Mouse (Mus musculus) kidney, embryonic 16.5 days (tissue): ENCODE data around the gene Cacna1c. TPM values are rescaled to one million over a fixed set of nuclear protein-coding genes. Genes with fewer than 3 reads are reported as not detected.
"Not testable (repeated sequence)": the region's sequence is repeated elsewhere in the genome, so short reads cannot be mapped to it uniquely, and the experiment has no call there.

Experiments
- ATAC-seq: fragments of 200-750 bp; cut with Nextera tagmentation; 2 replicates; pipeline ENCODE4 v1.8.0; 2017; ENCODE audit warnings: moderate TSS enrichment; ENCODE audit not compliant: low FRiP score, low TSS enrichment
- H3K27ac ChIP-seq: fragments of 300-500 bp; sonication (generic); 2 replicates; pipeline ENCODE4 v1.5.1; 2014; ENCODE audit warnings: low read length
- H3K27me3 ChIP-seq: fragments of 300-500 bp; sonication (generic); 2 replicates; pipeline ENCODE4 v1.6.1; 2014; ENCODE audit warnings: low read length, control low read depth, mixed read lengths; ENCODE audit not compliant: insufficient read depth
- H3K36me3 ChIP-seq: fragments of 300-500 bp; sonication (generic); 2 replicates; pipeline ENCODE4 v1.6.1; 2014; ENCODE audit warnings: low read length, control low read depth, mixed read lengths; ENCODE audit not compliant: insufficient read depth
- H3K4me1 ChIP-seq: fragments of 300-500 bp; sonication (generic); 2 replicates; pipeline ENCODE4 v1.6.1; 2014; ENCODE audit warnings: low read length, control low read depth, mixed read lengths; ENCODE audit not compliant: insufficient read depth
- H3K4me2 ChIP-seq: fragments of 300-500 bp; sonication (generic); replicated peaks from 2 replicates; pipeline ENCODE4 v1.6.1; 2014; ENCODE audit warnings: low read depth, low read length
- H3K4me3 ChIP-seq: fragments of 300-500 bp; sonication (generic); 2 replicates; pipeline ENCODE4 v1.5.1; 2014; ENCODE audit warnings: mild to moderate bottlenecking, low read length
- H3K9ac ChIP-seq: fragments of 300-500 bp; sonication (generic); replicated peaks from 2 replicates; pipeline ENCODE4 v1.6.1; 2014; ENCODE audit warnings: low read length
- H3K9me3 ChIP-seq: fragments of 300-500 bp; sonication (generic); 2 replicates; pipeline ENCODE4 v1.6.1; 2016; ENCODE audit warnings: low read length, control low read depth
- WGBS: fragments of 180-500 bp; shearing (Covaris S2); extraction: QIAGEN DNeasy Blood & Tissue Kit; methylation state at CpG from one replicate; pipeline ENCODE4 v1.1.7; 2014; 5-methylcytosine and 5-hydroxymethylcytosine counted together
- polyA plus RNA-seq: library from polyadenylated mRNA; unstranded; fragments of >200 nt; fragmentation: Nextera tagmentation; extraction: Ambion mirVana; gene quantifications from 2 replicates; pipeline ENCODE4 v1.2.1, GENCODE M21; 2015

Gene Cacna1c
- polyA plus RNA-seq, 1 experiment from 2014 or later: 1.4 TPM

GRCm38 (mm10) chr6:118605974-118606373 lies 590.2 kb downstream of the Cacna1c start:
- Histone ChIP-seq H3K4me2 (no peak overlapping the region), H3K27me3 (no peaks in the 10 kb centered on the region), H3K4me1 (no peaks in the 10 kb centered on the region), H3K9ac (no peak overlapping the region), H3K4me3 (no peak overlapping the region), H3K9me3 (no peaks in the 10 kb centered on the region), H3K36me3 (no peaks in the 10 kb centered on the region), H3K27ac (no peak overlapping the region)
- no peak for ATAC-seq
- 75% methylated on average over 7 of the region's 7 CpGs for WGBS

GRCm38 (mm10) chr6:118603825-118604224 lies 592.4 kb downstream of the Cacna1c start:
- no peaks in the 10 kb centered on the region for H3K4me1 ChIP-seq
- H3K4me3 ChIP-seq: no peak overlapping the region
- WGBS: 90% methylated on average over 7 of the region's 7 CpGs
- H3K27ac ChIP-seq: no peak overlapping the region
- H3K9me3 ChIP-seq: no peaks in the 10 kb centered on the region
- no peaks in the 10 kb centered on the region for H3K36me3 ChIP-seq
- ATAC-seq: no peak
- no peak overlapping the region for H3K9ac ChIP-seq
- H3K4me2 ChIP-seq: no peak overlapping the region
- H3K27me3 ChIP-seq: no peaks in the 10 kb centered on the region

- Histone ChIP-seq H3K4me2 (no peak overlapping the region), H3K4me1 (0 out of 2 replicates have a peak, but pooled peaks cover 11% of the 10 kb centered on the region), H3K36me3 (no peaks in the 10 kb centered on the region), H3K27me3 (peaks cover 7% of the 10 kb centered on the region; the same call in 1 of the 2 replicates), H3K27ac (no peak overlapping the region), H3K9ac (no peak overlapping the region), H3K4me3 (no peak overlapping the region), H3K9me3 (no peaks in the 10 kb centered on the region)
- no peak for ATAC-seq
- WGBS: 69% methylated on average over 9 of the region's 9 CpGs
Observed at GRCm38 (mm10) chr6:118595681-118596055, 600.5 kb downstream of the Cacna1c start.

DNA sequence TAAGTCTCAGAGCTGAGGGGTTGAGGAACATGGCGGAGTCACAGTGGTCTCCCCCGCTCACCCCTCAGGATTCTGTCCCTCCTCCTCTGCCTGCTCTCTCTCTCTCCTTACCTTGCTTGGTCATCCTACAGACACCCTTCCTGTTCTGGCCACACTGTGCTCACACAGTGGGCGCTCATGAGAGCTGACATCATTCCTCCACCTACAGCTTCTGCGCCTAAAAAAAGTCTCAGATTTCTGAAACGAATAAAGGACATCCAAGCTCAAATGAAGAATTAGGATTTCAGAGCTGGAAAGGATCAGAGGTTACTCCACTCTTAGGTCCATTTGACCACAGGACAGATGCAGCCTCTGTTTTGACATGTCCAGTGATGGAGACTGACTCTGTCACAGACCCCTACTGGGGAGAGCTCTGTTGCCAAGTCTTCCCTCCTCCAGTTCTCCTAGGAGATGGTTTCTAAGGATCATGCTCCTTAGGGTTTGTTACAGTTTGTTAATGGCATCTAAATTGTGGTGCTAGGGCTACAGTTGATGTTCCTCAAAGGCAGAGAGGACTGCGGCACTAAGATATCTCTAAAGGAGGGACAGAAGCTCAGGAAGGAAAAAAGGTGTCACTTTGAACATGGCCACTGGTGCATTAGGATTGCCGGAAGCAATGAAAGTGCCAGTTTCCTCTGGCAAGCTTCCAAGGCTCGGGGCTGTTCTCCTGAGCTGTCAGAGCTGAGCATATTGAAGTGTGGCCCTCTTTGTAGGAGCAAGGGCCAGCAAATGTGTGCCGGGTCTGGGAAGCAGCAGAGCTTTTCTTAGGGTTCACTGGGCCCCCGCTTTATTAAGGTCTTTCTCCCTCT lies 601.2 kb downstream of the Cacna1c start:
- no peaks in the 10 kb centered on the region for H3K36me3 ChIP-seq
- H3K27me3 ChIP-seq: peaks cover 7% of the 10 kb centered on the region; the same call in 1 of the 2 replicates
- ATAC-seq: no peak
- no peak overlapping the region for H3K9ac ChIP-seq
- 0 out of 2 replicates have a peak, but pooled peaks cover 11% of the 10 kb centered on the region for H3K4me1 ChIP-seq
- H3K4me2 ChIP-seq: no peak overlapping the region
- no peaks in the 10 kb centered on the region for H3K9me3 ChIP-seq
- no peak overlapping the region for H3K4me3 ChIP-seq
- 78% methylated on average over 10 of the region's 10 CpGs for WGBS
- no peak overlapping the region for H3K27ac ChIP-seq

DNA sequence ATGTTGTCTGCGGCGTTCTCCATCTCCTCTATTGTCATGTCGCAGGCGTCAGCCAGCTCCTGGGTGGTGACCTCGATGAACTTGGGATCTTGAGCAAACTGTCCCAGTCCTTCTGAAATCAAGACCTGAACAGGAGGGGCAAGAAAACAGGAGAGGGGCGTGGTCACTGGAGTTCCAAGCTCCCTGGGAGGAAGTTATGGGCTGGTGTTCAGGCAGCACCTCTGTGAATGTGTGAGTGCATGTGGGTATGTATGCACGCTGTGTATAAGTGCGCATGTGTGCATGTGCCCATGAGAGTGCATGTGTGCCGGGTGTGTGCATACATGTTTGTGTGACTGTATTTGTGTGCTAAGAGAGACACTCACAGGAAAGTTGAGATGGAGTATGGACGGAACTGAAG lies 602.1 kb downstream of the Cacna1c start:
- no peaks in the 10 kb centered on the region for H3K9me3 ChIP-seq
- H3K27ac ChIP-seq: no peak overlapping the region
- H3K27me3 ChIP-seq: peaks cover 7% of the 10 kb centered on the region; the same call in 1 of the 2 replicates
- peak overlapping the region; percentile 78 for H3K4me2 ChIP-seq
- peak overlapping the region; percentile 61 for H3K9ac ChIP-seq
- H3K36me3 ChIP-seq: no peaks in the 10 kb centered on the region
- peak overlapping the region; percentile 53 for H3K4me3 ChIP-seq
- peak; percentile 62 for ATAC-seq
- H3K4me1 ChIP-seq: 0 out of 2 replicates have a peak, but pooled peaks cover 11% of the 10 kb centered on the region
- 32% methylated on average over 10 of the region's 10 CpGs for WGBS

- Histone ChIP-seq H3K27me3 (peaks cover 7% of the 10 kb centered on the region; the same call in 1 of the 2 replicates), H3K4me3 (peak overlapping the region; percentile 53), H3K9me3 (no peaks in the 10 kb centered on the region), H3K4me1 (0 out of 2 replicates have a peak, but pooled peaks cover 11% of the 10 kb centered on the region), H3K9ac (peak overlapping the region; percentile 61), H3K4me2 (peak overlapping the region; percentile 78), H3K36me3 (no peaks in the 10 kb centered on the region), H3K27ac (no peak overlapping the region)
- WGBS: 4% methylated on average over 34 of the region's 34 CpGs
- ATAC-seq: peak; percentile 85
Observed at GRCm38 (mm10) chr6:118593377-118594061, 602.7 kb downstream of the Cacna1c start.

DNA sequence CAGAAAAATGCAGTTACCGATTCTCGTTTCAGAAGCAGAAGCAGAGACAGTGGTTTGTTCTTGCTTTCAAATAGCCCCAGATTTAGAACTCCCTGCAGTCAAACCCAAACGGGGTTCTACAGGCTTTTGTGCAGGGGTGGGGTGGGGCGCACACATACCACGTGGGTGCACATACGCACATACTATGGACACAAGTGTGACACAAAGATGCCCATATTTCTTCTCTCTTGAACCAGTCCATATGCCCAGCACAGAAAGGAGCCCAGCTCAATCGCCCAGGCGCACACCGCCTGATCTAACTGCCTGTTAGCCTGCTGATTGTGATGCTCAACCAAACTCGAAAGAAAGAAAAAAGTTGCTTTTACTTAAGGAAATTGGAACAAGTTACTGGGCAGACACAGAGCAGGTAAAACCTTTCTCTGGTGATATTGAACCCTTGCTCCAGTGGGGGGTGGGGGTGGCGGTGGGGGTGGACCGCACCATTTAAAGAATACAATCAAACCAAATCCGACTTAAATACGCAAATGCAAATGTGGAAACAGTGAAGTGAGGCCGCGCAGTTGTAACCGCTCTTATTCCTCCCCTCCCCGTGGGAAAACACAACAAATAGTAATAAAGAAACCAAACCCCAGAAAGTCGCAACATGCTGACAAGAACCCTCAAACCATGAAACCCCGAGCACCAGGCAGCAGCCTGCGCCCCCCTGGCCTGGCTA lies 603.4 kb downstream of the Cacna1c start:
- no peak for ATAC-seq
- WGBS: 22% methylated on average over 21 of the region's 21 CpGs

GRCm38 (mm10) chr6:118578741-118579140 lies 617.5 kb downstream of the Cacna1c start:
- not testable (repeated sequence) for H3K27ac ChIP-seq, H3K27me3 ChIP-seq, ATAC-seq, H3K4me3 ChIP-seq, H3K4me1 ChIP-seq, H3K9me3 ChIP-seq, H3K36me3 ChIP-seq, H3K9ac ChIP-seq, H3K4me2 ChIP-seq
- WGBS: 80% methylated on average over 4 of the region's 4 CpGs

More for the DNA sequence above, 603.4 kb downstream of the Cacna1c start:
- Histone ChIP-seq H3K9me3 (no peaks in the 10 kb centered on the region), H3K4me1 (0 out of 2 replicates have a peak, but pooled peaks cover 11% of the 10 kb centered on the region), H3K36me3 (no peaks in the 10 kb centered on the region), H3K4me2 (peak overlapping the region; percentile 78), H3K27me3 (peaks cover 7% of the 10 kb centered on the region; the same call in 1 of the 2 replicates), H3K9ac (peak overlapping the region; percentile 61), H3K27ac (no peak overlapping the region), H3K4me3 (peak overlapping the region; percentile 53)

DNA sequence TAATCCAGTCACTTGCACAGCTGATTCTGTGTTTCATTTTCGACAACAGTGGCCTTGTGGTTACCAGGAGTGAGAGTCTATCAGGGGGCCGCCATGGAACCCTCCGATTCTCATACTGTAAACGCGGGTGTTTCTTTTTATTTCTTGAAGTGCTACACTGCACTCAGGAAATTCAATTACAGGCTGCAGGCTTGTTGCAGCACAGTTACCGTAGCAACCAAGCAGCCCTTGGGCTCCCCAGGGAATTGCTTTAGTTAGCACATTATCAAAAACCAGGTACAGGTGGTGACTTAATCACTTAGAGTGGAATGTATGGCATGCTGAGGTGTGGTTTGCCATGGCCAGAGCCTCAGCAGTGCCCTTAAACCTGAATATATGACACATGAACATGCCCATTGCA lies 621.9 kb downstream of the Cacna1c start:
- ATAC-seq: peak; percentile 49; the same call in 1 of the 2 replicates
- H3K4me2 ChIP-seq: no peak overlapping the region

More for the DNA sequence above, 621.9 kb downstream of the Cacna1c start:
- no peak overlapping the region for H3K4me3 ChIP-seq
- WGBS: 77% methylated on average over 6 of the region's 6 CpGs
- no peak overlapping the region for H3K9ac ChIP-seq
- H3K9me3 ChIP-seq: no peaks in the 10 kb centered on the region
- no peaks in the 10 kb centered on the region for H3K27me3 ChIP-seq
- H3K4me1 ChIP-seq: no peaks in the 10 kb centered on the region
- no peak overlapping the region for H3K27ac ChIP-seq
- H3K36me3 ChIP-seq: no peaks in the 10 kb centered on the region
